Mouse (Mus musculus): Measurements from ENCODE around the gene Lgals9. TPM values are rescaled to one million over a fixed set of nuclear protein-coding genes. Genes with fewer than 3 reads are reported as not detected.

Lgals9 gene
- polyA plus RNA-seq, 1 experiment from 2014 or later: 63.4 TPM

- no peak for ATAC-seq (ENCODE audit: insufficient number of reproducible peaks, insufficient read depth, low FRiP score, low read depth)
Observed at GRCm38 (mm10) chr11:78982042-78982441, 2.7 kb downstream of the Lgals9 start.

DNA sequence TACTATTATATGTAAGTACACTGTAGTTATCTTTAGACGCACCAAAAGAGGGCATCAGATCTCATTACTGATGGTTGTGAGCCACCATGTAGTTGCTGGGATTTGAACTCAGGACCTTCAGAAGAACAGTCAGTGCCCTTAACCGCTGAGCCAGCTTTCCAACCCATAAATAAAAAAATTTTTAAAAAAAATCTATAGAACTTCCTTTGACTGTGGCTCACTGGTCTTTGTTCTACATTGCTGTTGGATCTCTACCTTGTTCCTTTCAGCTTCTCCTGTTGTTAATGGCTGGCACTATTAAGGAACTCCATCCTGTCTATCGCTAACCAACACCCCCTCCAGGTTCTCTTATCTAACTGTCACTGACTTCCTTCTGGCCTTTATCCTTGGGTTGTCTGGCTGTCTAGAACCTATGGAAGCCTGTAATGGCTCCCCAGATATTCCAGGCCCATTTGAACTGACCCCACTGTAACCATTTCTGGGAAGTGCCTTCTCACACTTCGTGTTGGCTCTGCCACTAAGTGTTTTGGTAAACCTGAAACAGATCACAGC lies 4.6 kb downstream of the Lgals9 start:
- 0 out of 4 replicates have a peak overlapping the region, but pooled peaks of 1 of the 2 experiments have one; percentile 8 for H3K27ac ChIP-seq (replicated peaks in 1 of 2; ENCODE audit: control insufficient read depth in 1 of 2, insufficient read depth in 1 of 2, low read depth in 2 of 2, low read length in 2 of 2)
- H3K36me3 ChIP-seq (ENCODE audit: control insufficient read depth, insufficient read depth, low read length): 0 out of 2 replicates have a peak, but pooled peaks cover 11% of the 10 kb centered on the region
- no peak for ATAC-seq (ENCODE audit: insufficient number of reproducible peaks, insufficient read depth, low FRiP score, low read depth)

More at GRCm38 (mm10) chr11:78982042-78982441, 2.7 kb downstream of the Lgals9 start:
- H3K9me3 ChIP-seq (ENCODE audit: control insufficient read depth, low read length): no peaks in the 10 kb centered on the region
- H3K27ac ChIP-seq (replicated peaks in 1 of 2; ENCODE audit: control insufficient read depth in 1 of 2, insufficient read depth in 1 of 2, low read depth in 2 of 2, low read length in 2 of 2): no peak overlapping the region
- H3K27me3 ChIP-seq (ENCODE audit: control insufficient read depth, insufficient read depth, low read length): no peaks in the 10 kb centered on the region
- H3K4me3 ChIP-seq (ENCODE audit: control insufficient read depth in 1 of 2, insufficient read depth in 1 of 2, low read depth in 1 of 2, low read length in 2 of 2): no peak overlapping the region
- H3K9ac ChIP-seq (ENCODE audit: low read length): no peak overlapping the region
- WGBS: 79% methylated on average over 2 of the region's 2 CpGs
- peak overlapping the region; percentile 54; the same call in 1 of the 2 replicates for H3K4me2 ChIP-seq (ENCODE audit: low read length)
- H3K36me3 ChIP-seq (ENCODE audit: control insufficient read depth, insufficient read depth, low read length): no peaks in the 10 kb centered on the region
- peaks cover 3 to 6% of the 10 kb centered on the region in 2 experiments; a peak in 1 of 4 replicates for H3K4me1 ChIP-seq (ENCODE audit: control insufficient read depth in 2 of 2, insufficient read depth in 2 of 2, low read length in 2 of 2)

DNA sequence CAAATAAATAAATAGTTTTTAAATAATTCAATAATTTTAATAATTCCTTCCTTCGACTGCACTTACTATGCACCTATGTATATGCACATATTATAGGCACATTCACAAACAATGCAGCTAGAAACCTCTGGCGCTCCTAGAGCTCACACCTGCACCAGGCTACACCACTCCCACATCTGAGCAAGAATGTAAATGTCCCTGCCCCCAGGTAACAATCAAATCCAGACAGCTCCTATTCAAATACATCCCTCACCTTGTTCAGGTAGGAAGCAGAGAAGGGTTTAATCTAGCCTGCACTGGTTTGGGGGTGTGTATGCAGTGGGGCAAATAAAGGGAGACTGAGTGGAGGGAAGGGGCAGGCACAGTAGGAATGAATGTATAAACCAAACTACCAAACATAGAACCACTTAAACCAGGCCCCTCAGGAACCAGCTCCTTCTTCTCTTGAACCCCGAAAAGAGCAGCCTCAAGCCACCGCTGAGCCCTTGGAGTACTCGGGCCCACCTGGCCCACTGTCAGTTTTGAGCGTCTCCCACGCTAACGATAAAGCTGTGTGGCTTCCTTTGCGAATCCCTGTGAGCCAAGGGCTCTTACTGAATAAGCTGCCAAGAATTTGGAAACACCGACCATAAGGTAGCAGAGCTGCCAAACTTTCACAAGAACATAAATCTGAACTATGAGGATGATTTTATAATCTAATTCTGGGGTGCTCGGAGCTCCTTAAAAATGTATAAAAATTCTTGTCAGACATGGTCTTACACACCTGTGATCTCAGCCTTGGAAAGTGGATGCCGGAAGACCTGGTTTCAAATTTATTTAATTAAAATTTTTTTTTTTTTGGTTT lies 6.3 kb downstream of the Lgals9 start:
- WGBS: 81% methylated on average over 12 of the region's 12 CpGs
- no peaks in the 10 kb centered on the region for H3K27me3 ChIP-seq (ENCODE audit: control insufficient read depth, insufficient read depth, low read length)
- peaks cover 1 to 3% of the 10 kb centered on the region in 2 experiments; a peak in 1 of 4 replicates for H3K4me1 ChIP-seq (ENCODE audit: control insufficient read depth in 2 of 2, insufficient read depth in 2 of 2, low read length in 2 of 2)
- H3K9ac ChIP-seq (ENCODE audit: low read length): no peak overlapping the region
- ATAC-seq (ENCODE audit: insufficient number of reproducible peaks, insufficient read depth, low FRiP score, low read depth): no peak
- H3K36me3 ChIP-seq (ENCODE audit: control insufficient read depth, insufficient read depth, low read length): 0 out of 2 replicates have a peak, but pooled peaks cover 13% of the 10 kb centered on the region
- H3K4me2 ChIP-seq (ENCODE audit: low read length): no peak overlapping the region
- no peak overlapping the region for H3K4me3 ChIP-seq (ENCODE audit: control insufficient read depth in 1 of 2, insufficient read depth in 1 of 2, low read depth in 1 of 2, low read length in 2 of 2)
- no peaks in the 10 kb centered on the region for H3K9me3 ChIP-seq (ENCODE audit: control insufficient read depth, low read length)
- H3K27ac ChIP-seq (replicated peaks in 1 of 2; ENCODE audit: control insufficient read depth in 1 of 2, insufficient read depth in 1 of 2, low read depth in 2 of 2, low read length in 2 of 2): no peak overlapping the region

More for the DNA sequence above, 4.6 kb downstream of the Lgals9 start:
- 53% methylated on average over 4 of the region's 4 CpGs for WGBS
- Histone ChIP-seq H3K27me3 (ENCODE audit: control insufficient read depth, insufficient read depth, low read length) (no peaks in the 10 kb centered on the region), H3K4me3 (ENCODE audit: control insufficient read depth in 1 of 2, insufficient read depth in 1 of 2, low read depth in 1 of 2, low read length in 2 of 2) (no peak overlapping the region), H3K4me2 (ENCODE audit: low read length) (no peak overlapping the region), H3K9me3 (ENCODE audit: control insufficient read depth, low read length) (no peaks in the 10 kb centered on the region), H3K9ac (ENCODE audit: low read length) (no peak overlapping the region), H3K4me1 (ENCODE audit: control insufficient read depth in 2 of 2, insufficient read depth in 2 of 2, low read length in 2 of 2) (peaks cover 3 to 6% of the 10 kb centered on the region in 2 experiments; a peak in 1 of 4 replicates)

DNA sequence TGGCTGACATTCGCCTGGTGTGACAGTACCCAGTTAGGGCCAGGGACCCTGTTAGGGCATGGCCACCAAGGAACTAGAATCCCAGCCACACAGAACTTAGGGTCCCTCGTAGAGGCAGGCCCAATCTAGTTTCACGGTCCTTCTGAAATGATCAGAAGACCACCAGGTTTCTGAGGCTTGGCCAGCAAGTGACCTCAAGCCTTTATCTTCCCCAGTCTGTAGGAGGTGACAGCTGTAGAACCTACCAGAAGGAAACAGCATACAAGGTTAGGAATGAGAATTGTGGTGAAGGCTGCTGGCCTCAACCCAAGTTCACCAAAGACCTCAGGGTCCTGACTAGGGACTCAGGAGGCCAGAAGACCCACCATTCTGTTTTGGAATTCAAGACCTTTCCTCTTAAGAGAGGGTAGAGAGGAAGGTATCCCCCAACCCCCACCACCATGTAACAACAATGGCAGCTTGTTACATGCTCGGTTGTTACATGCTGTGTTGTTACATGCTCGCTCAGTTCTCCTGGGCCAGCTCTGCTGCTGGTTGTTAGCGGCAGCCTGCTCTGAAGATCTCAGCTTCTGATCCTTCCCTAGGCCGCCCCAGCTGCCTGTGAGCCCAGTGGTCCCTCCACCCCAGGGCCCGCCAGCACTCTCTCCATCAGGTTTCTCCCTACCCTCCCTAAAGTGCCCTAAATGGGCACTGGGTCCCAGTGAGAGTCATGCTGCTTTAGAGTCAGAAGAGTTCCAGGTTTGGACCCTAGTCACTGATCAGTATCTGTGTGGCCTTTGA lies 7.8 kb downstream of the Lgals9 start:
- WGBS: 71% methylated on average over 8 of the region's 8 CpGs

GRCm38 (mm10) chr11:78973381-78974150 lies 11.2 kb downstream of the Lgals9 start:
- WGBS: 59% methylated on average over 17 of the region's 17 CpGs
- Histone ChIP-seq H3K4me1 (ENCODE audit: control insufficient read depth in 2 of 2, insufficient read depth in 2 of 2, low read length in 2 of 2) (peaks cover 0 to 3% of the 10 kb centered on the region in 2 experiments; a peak in 1 of 4 replicates), H3K36me3 (ENCODE audit: control insufficient read depth, insufficient read depth, low read length) (0 out of 2 replicates have a peak, but pooled peaks cover 16% of the 10 kb centered on the region), H3K9ac (ENCODE audit: low read length) (no peak overlapping the region), H3K9me3 (ENCODE audit: control insufficient read depth, low read length) (no peaks in the 10 kb centered on the region), H3K4me2 (ENCODE audit: low read length) (peak overlapping the region; percentile 23; the same call in 1 of the 2 replicates), H3K27ac (replicated peaks in 1 of 2; ENCODE audit: control insufficient read depth in 1 of 2, insufficient read depth in 1 of 2, low read depth in 2 of 2, low read length in 2 of 2) (no peak overlapping the region), H3K4me3 (ENCODE audit: control insufficient read depth in 1 of 2, insufficient read depth in 1 of 2, low read depth in 1 of 2, low read length in 2 of 2) (no peak overlapping the region), H3K27me3 (ENCODE audit: control insufficient read depth, insufficient read depth, low read length) (no peaks in the 10 kb centered on the region)
- no peak for ATAC-seq (ENCODE audit: insufficient number of reproducible peaks, insufficient read depth, low FRiP score, low read depth)

More for the DNA sequence above, 7.8 kb downstream of the Lgals9 start:
- H3K36me3 ChIP-seq (ENCODE audit: control insufficient read depth, insufficient read depth, low read length): 0 out of 2 replicates have a peak, but pooled peaks cover 13% of the 10 kb centered on the region
- peaks cover 3% of the 10 kb centered on the region in 2 experiments; a peak in 1 of 4 replicates for H3K4me1 ChIP-seq (ENCODE audit: control insufficient read depth in 2 of 2, insufficient read depth in 2 of 2, low read length in 2 of 2)
- no peak overlapping the region for H3K9ac ChIP-seq (ENCODE audit: low read length)
- H3K9me3 ChIP-seq (ENCODE audit: control insufficient read depth, low read length): no peaks in the 10 kb centered on the region
- H3K4me2 ChIP-seq (ENCODE audit: low read length): no peak overlapping the region
- no peaks in the 10 kb centered on the region for H3K27me3 ChIP-seq (ENCODE audit: control insufficient read depth, insufficient read depth, low read length)
- H3K27ac ChIP-seq (replicated peaks in 1 of 2; ENCODE audit: control insufficient read depth in 1 of 2, insufficient read depth in 1 of 2, low read depth in 2 of 2, low read length in 2 of 2): no peak overlapping the region
- no peak for ATAC-seq (ENCODE audit: insufficient number of reproducible peaks, insufficient read depth, low FRiP score, low read depth)
- H3K4me3 ChIP-seq (ENCODE audit: control insufficient read depth in 1 of 2, insufficient read depth in 1 of 2, low read depth in 1 of 2, low read length in 2 of 2): no peak overlapping the region

- Histone ChIP-seq H3K36me3 (ENCODE audit: control insufficient read depth, insufficient read depth, low read length) (0 out of 2 replicates have a peak, but pooled peaks cover 16% of the 10 kb centered on the region), H3K9me3 (ENCODE audit: control insufficient read depth, low read length) (no peaks in the 10 kb centered on the region), H3K27me3 (ENCODE audit: control insufficient read depth, insufficient read depth, low read length) (no peaks in the 10 kb centered on the region), H3K27ac (replicated peaks in 1 of 2; ENCODE audit: control insufficient read depth in 1 of 2, insufficient read depth in 1 of 2, low read depth in 2 of 2, low read length in 2 of 2) (no peak overlapping the region), H3K4me2 (ENCODE audit: low read length) (peak overlapping the region; percentile 23; the same call in 1 of the 2 replicates), H3K4me1 (ENCODE audit: control insufficient read depth in 2 of 2, insufficient read depth in 2 of 2, low read length in 2 of 2) (peaks cover 0 to 3% of the 10 kb centered on the region in 2 experiments; a peak in 1 of 4 replicates), H3K4me3 (ENCODE audit: control insufficient read depth in 1 of 2, insufficient read depth in 1 of 2, low read depth in 1 of 2, low read length in 2 of 2) (no peak overlapping the region), H3K9ac (ENCODE audit: low read length) (no peak overlapping the region)
- no peak for ATAC-seq (ENCODE audit: insufficient number of reproducible peaks, insufficient read depth, low FRiP score, low read depth)
- WGBS: 55% methylated on average over 8 of the region's 8 CpGs
Observed at GRCm38 (mm10) chr11:78972811-78973351, 11.9 kb downstream of the Lgals9 start.
